Mouse (Mus musculus): Measurements from ENCODE around the gene Fam161a. TPM values are rescaled to one million over a fixed set of nuclear protein-coding genes. Genes with fewer than 3 reads are reported as not detected.
A peak's percentile ranks its signal among the peaks of the same experiment; 100 is the strongest.

Gene Fam161a
- total RNA-seq, 2 experiments from 2014 or later: 3.4 to 5.6 TPM

DNA sequence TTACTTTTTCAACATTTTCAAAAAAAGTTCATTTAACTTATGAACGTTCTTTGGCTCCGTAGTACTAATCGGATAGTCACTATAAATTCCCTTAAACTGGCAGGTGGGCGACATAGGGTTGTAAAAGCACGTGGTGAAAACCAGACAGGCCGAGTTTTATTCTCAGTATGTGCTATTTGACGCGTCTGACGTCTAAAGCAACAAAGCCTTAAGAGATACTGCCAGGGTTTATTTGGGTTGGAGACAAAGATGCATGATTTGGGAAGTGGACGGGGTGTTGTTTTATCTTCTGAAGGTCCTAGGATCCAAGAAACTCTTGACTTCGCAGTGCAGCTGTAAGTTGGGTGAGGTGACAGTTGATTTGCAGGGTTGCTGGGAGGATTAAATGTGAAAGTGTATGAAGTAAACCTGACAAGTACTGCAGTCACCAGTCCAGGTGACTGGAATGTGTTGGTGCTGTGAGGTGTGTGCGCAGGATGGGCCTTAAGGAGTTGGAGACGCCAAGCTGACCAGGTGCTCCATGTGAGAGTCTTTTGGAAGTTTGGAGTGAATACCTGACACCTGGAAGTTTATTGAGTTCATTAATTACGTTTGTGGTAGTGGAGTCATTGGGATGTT lies 16.0 kb upstream of the Fam161a start:
- no peak for DNase-seq

DNA sequence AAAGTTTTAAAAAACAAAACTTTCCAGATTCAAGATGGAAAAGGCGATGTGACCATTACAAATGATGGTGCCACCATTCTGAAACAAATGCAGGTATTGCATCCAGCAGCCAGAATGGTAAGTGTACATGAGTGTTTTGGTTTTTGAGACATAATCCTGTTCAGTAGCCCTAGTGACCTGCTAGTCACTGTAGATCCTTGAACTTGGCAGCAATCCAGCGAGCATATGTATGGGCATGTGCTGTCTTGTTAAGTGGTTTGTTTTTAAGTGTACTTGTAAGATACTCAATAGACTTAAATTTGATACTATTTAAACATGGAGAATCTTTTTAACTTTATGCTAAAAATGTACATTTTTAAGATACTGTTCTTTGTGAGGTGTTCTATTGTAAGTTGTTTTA lies 13.1 kb upstream of the Fam161a start:
- DNase-seq: no peak

DNA sequence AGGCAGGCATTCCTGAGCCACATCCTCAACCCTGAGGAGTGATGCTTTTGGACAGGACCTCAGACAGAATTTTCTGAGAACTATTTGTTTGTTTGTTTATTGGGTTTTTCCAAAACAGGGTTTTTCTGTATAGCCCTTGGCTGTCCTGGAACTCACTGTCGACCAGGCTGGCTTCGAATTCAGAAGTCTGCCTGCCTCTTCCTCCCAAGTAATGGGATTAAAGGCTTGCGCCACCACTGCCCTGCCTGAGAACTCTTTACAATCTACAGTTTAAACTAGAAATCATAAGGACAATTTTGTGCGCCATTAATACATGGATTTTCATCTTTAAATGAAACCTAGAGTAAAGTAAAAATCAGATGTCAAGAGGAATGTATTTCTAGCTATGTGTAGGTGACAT lies 11.9 kb upstream of the Fam161a start:
- DNase-seq: no peak

DNA sequence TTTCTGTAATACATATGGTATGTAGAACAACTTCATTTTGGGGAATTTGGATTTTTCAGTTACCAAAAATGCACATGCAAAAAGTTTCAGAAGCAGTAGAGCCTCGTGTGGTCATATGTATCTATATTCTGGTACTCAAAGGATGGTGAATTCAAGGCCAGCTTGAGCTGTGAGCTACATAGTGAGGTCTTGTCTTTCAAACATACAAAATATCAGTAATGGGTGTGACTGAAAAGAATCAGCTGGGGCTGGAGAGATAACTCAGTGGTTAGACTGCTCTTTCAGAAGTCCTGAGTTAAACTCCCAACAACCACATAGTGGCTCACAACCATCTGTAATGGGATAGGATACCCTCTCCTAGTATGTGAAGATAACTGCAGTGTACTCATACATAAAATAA lies 9.0 kb upstream of the Fam161a start:
- DNase-seq: no peak

DNA sequence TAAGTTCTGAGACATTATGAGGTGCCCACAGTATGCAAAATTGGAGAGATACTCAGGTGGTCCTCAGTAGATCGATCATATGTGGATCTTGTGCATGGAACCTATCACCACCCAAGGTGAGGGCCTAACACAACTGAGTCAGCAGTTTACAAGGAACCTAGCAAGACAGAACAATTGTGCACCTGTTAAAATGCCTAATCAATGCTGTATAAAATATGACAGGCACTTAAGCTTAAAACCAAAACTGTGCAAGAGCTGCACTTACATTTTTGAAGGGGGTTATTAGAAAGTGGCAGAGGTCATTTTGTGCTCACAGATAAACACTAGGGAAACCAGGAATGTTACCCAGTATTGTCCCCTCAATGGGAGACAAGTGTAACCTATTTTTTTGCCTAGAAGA lies 2.1 kb upstream of the Fam161a start:
- DNase-seq: no peak

DNA sequence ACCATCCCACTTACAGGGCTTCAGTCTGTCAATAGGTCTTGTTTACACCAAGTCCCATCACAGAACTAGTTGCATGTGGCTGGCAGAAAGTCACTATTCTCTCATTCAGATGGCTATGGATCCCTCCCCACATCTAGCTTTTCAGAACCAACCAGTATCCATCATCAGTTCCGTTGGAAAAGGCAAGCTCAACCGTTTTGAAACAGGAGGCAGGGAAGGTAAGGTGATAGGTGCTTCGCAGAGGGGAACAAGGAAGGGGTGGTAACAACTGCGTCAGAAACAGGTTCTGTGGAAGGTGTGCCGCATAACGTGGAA lies 208 bp upstream of the Fam161a start:
- DNase-seq: no peak

DNA sequence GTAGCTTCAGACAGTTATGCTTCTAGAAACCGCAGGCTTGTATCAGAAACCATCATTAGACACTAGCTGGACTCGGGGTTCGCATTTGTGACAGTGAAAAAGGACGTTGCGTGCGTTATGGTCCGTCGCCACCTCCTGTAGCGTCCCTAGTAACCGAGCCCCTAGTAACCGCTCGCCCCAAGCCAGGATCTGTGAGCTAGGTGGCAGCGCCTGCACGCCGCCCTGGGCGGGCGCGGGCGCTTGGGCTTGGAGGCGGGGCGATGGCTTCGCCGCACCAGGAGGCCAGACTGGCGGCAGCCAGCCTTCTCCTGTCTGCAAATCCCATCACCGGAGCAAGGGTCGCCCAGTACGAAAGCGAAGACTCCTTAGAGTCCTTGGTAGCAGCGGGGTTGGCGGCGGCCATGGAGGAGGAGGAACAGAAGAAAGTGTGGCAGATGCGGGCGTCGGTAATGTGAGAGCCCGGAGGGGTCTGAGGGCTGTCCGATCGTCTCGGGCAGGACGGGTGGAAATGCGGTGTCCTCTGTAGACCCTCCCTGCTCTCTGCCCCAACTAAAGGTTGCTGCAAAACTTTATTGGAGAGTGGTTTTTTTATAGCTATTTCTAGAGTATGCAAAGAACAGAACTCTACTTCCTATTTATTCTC lies 971 bp downstream of the Fam161a start:
- DNase-seq: peak; percentile 79 to 83

DNA sequence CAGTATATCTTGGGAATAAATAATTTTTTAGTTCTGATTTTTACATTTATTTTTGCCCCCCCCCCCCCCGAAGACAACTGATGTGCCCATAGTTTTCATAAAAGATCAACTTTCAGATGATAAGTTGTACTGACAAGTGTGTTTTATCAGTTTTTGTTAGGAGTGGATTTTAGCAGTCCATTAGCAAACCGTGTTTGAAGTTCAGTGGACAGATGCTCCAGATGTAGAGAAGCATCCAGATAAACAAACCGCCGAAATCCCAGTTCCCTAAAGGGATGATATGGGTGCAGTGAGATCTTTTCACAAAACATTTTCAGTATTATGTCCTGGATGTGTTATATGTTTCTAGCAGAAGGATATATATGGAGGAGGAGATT lies 1.5 kb downstream of the Fam161a start:
- DNase-seq: no peak

DNA sequence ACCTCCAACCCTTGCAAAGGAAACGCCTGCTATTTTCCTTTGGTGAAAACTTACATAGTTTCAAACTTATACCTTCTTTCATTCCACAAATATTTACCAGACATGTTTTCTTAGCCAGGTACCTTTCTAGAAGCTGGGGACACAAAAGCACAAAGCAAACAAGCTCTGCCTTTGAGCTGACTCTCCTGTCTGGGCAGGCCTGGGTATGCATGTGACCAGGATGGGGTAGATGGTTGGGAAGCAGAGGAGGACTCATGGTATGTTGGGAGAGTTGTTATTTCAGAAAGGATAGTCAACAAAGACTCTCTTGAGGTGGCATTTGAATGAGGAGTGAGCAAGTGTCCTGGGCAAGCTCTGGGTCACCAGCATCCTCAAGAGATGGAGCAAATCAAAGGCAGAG lies 5.8 kb downstream of the Fam161a start:
- DNase-seq: no peak

DNA sequence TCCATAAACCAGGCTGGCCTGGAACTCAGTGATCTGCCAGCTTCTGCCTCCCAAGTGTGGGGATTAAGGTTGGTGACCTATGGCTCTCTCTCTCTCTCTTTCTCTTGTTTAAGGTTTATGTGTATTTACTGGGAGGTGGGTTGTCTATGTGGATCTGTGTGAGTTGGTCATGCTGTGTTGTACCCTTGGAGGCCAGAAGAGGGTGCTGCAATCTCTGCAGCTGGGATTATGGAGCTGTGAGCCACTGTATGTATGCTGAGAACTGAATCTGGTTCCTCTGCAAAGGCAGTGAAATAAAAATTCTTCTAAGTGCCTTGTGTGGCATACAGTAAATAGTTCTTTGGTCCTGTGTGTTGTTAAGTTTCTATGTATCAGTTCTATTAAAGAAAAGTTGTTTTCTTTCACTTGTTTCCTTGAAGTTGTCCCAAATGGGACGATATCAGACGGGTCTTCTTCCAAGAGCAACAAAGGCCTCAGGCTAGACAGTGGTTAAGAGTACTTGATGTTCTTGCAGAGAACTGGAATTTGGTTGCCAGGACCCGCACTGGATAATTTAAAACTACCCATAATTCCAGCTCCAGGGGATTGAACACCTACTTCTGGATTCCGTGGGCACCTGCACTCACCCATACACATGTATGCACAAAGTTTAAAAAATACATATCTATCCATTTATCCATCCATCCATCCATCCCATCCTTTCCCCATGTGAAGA lies 6.4 kb downstream of the Fam161a start:
- no peak for DNase-seq

DNA sequence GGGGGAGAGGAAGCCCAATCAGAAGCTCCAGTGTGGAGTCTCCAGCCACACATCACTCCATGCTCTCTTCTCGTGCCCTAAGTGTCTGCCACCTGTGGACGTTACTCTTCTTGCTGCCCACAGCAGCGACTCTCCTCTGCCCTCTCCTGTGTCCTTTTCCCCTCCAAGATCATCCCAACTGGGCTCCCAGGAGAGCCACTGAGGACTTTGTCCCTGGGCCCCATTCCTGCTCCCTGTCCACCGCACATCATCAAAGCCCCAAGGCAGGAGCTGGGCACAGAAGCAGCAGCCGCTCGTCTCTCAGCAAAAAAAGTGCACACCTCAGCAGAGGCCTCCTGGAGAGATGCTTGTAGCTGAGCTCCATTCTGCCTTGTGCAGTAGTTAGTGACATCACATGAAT lies 7.7 kb downstream of the Fam161a start:
- DNase-seq: no peak

DNA sequence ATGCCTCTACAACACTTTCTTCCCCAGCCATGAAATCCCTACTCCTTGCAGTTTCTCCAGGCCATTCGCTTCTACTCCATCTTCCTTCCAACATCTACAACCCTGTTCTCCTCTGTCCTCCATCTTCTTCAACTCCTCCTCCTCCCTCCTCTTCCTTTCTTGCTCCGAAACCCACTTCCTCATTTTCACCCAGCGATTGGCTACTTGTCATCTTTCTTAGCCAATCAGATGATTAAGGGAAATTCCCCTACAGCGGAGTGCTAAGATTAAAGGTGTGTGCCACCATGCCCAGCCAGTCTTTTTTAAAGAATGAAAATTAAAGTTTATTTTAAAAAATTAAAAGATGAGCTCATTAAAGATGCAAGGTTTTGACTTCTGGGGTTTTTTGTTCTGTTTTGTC lies 10.6 kb downstream of the Fam161a start:
- no peak for DNase-seq

DNA sequence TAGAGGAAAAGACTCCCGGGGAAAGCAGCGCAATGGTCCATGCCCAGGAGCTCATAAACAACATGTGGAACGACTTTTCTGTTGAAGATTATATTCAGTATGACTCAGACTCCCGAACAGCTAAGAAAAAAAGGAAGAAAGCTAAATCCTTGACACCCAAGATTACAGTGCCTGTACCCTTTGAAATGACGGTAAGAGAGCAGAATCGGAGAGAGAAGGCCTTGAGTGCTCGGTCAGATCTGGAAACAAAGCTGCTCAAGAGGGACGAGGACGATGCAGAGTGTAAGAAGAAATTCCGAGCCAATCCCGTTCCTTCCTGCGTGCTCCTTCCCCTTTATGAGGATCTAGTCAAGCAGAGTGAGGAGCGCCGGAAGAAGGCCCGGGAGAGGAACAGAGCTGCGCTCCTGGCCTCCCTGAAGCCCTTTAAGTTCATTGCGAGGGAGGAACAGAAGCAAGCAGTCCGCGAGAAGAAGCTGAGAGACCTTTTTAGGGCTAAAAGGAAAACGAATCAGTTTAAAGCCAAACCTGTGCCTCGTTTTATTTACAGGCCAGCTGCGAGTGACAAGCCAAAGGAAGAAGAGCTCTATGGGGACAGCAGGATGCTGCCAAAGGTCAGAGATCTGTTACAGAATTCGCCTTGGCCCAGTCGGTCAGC lies 12.9 kb downstream of the Fam161a start:
- DNase-seq: no peak

DNA sequence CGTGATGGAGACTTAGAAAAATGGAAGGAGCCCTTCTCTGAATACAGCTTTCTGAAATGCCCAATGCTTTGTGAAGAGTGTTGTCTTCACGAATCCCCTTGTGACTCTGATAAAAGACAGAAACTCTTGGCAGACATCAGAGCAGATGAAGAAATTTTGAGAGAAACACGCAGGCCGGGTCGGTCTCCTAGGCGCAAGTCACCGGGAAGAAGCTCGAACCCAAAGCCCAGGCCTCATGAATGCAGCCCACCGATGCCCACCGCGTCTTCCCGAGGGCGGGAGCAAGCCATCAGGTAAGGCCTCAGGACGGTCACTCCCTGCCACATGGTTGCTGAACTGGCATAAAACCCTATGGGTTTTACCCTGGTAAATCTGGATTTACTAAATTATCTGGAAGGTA lies 13.5 kb downstream of the Fam161a start:
- DNase-seq: no peak

DNA sequence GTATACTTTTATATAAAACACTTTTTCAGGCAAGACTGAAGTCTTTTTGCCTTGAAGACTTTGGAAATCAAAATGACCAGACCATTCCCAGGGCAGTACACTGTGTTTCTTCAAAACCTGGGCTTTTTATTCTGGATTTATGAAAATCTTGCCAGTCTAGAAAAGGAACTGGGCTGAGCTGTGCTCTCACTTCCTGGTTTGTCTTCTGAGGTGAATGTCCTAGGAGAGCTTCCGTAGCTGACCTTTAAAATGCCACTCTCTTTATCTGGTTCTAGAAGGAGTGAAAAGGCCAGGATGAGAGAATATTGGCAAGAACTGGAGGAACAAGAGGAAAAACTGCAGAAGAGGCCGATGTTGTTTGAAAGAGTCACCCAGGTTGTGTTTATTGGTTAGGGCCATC lies 15.8 kb downstream of the Fam161a start:
- DNase-seq: no peak

DNA sequence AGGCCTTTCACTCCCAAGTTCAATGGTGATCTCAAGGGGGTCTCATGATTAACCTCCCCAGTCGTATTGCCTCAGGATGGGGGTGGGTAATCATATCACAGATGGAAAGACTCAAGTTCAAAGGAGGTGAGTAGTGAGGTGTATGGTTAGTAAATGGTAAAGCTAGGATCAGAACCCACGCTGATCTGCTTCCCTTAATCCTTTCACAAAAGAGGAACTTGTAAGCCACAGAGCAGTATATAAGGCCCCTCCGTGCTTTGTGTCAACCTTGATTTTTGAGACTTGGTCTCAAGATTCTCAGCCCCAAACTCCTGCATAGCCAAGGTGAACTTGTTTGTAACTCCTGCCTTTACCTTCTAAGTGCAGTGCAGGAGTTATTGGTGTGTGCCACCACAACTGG lies 16.8 kb downstream of the Fam161a start:
- no peak for DNase-seq

DNA sequence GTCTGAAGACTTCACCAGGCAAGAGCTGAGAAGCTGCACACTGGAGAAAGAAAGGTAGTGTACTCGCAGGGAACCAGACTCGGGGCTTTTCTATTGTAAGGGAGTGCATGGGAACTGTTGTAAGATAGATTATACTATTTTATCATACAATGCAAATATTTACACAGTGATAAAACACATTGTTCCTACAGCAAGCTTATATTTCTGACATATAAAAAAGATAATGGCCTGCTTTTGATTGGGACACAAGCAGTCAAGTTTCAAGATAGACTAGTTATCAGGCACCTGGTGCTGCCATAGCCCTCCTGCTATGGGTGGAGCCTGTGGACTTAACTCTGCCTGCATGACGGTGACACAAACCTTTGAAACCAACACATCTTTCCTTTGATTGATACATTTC lies 21.6 kb downstream of the Fam161a start:
- DNase-seq: no peak

DNA sequence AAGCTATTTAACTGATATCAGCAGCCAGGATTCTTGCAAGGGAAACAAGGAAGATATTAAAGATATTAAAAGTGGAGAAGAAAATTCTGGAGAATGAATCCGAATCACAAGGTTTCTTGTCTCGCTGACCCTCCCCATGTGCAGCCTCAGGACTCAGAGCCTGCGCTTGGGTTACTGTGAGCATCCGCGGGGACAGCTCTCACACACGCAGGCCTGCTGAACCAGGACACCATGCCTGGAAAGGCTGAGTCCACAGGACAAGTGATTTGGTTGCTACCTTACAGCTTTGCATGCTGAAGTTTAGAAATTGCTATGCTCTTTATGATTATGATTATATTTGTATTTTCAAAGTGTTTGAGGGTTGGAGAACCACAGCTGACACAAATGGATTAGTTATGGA lies 22.1 kb downstream of the Fam161a start:
- no peak for DNase-seq

DNA sequence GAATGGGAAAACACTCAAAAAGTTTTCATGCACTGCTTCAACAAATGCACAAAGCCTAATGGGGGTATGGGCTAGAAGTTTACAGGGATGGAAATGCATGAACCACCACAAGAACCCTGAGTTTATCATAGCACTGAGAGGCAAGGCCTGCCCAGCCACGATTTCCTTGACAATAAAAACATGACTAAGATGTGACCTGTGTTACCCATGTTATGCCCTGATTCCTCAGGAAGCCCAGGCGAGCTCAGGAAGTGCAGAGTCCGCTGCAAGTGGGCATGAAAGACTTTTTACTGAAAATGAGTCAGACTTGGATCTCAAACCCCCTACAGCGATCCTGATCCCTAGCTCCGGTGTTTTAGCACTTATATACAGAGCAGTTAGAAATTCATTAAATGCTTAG lies 39.9 kb downstream of the Fam161a start:
- DNase-seq: no peak

DNA sequence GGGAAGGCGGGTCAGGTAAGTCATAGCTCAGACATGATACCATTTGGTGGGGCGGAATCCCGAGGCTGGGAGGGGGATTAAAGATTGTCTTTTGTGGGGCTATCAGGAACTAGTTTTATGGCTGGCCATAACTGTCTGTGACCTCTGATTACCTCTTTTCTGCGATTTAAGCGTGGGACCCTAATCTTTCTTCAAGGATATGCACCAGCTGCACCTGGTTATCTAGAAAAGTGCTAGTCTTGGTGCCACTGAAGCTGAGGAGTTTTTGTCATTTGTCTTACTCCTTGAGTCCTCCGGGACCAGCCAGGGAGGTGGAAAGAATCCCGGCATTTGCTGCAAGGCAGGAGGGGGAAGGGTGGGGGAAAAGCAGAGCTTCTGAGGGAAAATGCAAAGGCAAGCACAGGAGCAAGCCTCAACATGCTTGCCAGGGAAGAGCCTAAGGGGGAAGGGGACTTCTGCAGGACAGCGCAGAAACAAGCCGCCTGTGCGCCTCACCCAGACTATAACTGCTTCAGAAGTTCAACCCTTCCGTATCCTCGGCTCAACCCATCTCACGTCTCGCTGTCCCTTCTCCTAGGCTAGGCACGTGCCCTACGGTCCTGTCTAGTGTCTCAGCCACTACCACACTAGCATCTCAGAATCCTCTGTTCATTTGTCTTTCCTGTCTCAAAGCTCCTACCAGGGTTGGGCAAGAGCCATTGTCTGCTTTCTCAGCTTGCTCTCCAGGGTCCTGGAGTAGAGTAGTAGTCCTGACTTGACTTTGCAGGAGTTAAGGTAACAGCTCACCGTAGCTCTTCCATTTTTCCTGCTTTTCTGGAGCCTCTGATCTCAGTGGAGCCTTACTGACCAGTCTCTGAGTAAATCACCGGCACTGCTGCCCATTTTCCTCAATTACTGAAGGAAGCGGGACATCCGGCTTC lies 40.6 kb downstream of the Fam161a start:
- no peak for DNase-seq

DNA sequence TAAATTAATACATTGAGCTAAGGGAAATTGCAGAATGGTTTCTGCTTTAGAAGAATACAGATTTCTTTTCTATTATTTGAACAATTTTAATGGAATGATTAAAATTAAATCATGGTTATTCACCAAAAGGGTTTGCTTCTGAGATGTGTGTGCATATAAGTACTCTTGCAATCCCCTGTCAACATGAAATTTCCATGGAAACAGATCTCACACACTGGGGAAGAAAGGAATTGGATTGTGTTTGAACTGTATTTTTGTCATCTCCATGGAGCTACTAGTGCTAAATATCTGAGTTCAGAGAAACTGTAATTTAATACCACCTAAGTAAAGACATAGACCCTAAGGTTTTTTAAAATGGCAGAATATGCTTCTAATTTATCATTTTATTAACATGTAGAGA lies 42.3 kb downstream of the Fam161a start:
- DNase-seq: no peak

DNA sequence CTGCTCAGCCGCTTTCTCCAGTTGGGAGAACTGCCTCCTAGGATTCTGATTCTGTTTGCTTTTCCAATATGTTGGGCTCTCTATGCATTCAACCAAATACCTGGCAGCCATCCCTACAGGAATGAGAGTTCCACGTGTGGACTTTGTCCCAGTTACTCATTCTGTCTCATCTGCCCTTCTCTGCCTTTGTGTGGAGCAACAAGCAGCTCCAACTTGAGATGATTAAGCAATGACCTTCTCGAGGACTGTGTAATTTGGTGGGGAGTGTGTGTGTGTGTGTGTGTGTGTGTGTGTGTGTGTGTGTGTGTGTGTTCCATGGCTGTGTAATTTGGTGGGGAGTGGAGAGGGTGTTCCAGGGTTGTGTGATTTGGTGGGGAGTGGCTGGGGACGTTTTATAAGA lies 45.0 kb downstream of the Fam161a start:
- no peak for DNase-seq

DNA sequence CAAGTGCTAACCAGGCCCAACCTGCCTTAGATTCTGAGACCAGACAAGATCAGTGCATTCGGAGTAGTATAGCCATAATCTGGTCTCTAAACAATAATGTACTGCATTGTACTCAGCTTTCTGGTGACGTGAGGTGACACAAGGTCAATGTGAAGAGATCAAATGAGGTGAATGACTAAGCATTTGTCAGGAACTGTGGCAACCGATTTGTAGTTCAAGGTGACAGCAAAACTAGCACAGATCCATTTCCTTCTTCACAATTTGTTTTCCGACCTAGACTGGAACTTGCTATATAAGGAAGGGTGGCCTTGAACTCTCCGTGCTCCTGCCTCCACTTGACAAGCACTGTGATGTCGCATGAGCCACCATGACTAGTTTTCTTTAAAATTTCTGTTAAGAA lies 55.8 kb downstream of the Fam161a start:
- DNase-seq: no peak
